Mouse (Mus musculus) G1E-ER4 (cell line): ENCODE results near the gene Fat1. TPM values are rescaled to one million over a fixed set of nuclear protein-coding genes. Genes with fewer than 3 reads are reported as not detected.

Source experiments
- GATA1 ChIP-seq: IDR thresholded peaks from one replicate; pipeline ENCODE4 v1.8.0; 2012; ENCODE audit warnings: low read length, inconsistent platforms
- polyA plus RNA-seq: library from polyadenylated mRNA; stranded (reverse); fragments of >175 nt; gene quantifications from 2 replicates; pipeline ENCODE4 v1.2.3, GENCODE M21; 2012

The Fat1 gene
- polyA plus RNA-seq, 1 experiment, result not detected

DNA sequence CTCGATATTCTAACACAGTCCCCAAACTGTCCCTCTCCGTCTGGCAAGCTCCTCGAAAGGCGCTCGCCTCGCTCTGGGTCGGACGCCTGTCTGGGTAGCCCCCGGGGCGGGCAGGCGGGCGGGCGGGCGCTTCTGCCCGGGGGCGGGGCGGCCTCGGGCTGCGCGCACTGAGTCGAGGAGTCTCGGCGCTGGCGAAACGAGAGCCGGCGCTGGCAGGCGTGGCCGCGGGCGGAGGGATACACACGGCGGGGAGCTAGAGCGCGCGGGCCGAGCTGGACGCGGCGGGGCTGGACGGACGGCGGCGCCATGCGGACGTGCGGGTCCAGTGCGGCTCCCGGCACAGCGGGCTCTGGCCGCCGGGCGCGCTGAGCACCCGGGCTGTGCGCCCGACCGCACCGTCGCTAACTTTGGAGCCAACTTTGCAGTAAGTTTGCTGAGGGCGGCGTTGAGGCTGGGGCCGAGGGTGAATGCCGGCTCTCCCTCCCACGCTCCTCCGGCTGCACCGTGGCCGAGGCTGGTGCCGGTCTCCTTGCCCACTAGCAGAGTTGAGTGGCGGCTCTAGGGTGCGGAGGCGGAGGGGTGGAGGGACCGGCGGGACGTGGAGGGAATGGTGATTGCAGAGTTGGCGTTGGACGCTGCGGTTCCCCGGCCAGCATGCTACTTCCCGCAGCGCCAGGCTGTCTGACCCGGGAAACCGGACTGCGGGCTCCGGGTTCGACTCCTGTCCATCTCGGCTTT lies 2.8 kb downstream of the Fat1 start:
- TF ChIP-seq GATA1, result no peak

DNA sequence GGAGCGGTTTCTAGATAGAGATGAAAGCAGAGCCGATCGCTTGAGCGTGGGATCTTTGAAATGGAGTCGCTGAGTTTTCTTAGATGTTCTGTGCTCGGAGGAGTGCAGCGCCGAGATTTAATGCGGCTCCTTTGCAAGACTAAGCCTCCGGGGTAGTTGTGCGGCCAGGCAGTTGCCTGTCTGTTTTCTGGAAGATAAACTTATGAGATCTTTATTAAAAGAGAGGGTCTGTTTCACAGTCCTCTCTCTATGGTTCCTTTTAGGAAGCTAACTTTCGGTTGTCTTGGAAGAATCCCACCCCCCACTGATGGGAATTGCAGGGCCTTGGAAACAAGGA lies 3.4 kb downstream of the Fat1 start:
- no peak for TF ChIP-seq GATA1

DNA sequence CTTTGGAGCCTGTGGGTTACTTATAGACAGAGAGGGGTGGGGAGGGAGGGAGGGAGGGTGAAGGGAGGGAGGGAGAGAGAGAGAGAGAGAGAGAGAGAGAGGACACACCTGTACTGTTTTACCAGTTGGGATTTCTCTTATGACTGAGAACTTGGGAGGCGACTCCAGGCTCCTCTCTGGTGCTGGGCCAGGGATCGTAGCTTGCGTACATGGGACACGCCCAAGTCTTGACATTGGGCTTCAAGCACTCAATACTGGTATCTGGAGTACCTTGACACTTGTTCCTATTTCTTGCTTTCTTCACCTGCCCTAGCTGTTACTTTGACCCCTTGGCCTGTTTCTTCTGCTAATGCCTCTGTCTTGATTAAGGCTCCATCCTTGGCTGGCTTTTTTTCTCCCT lies 10.3 kb downstream of the Fat1 start:
- no peak for TF ChIP-seq GATA1

DNA sequence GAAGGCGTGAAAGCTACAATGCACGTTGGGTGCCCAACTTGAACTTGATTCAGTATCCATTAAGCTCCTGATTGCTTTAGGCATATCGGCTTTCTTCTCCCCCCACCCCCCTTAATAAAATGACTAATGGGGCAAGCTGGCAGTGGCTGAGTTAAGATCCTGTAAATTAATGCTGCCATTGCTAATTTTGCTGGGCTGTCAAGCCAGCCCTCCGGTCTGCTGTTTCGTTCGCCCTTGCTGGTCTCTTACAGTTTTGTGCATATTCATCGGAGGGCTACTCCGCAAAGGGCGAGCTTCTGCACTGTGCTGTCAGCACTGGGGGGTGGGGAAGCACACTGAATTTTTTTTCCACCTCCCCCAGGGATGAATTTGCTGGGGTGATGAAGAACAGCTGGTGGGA lies 13.3 kb downstream of the Fat1 start:
- no peak for TF ChIP-seq GATA1

DNA sequence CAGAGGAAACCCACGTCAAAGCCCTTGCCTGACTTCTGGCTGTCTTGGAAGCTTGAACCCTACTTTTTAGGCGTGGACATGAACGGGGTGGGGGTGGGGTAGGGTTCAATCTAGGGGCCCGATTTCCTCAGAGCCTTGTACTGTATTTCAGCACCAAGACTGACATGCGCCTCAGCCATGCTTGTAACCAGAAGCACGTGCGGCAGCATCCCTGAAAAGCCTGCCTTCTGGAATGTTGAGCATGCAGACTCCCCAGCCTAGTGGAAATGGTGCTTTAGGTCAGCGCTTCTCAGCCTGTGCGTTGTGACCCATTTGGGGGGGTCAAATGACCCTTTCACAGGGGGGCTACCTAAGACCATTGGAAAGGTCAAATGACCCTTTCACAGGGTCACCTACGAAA lies 25.2 kb downstream of the Fat1 start:
- TF ChIP-seq GATA1, result no peak

DNA sequence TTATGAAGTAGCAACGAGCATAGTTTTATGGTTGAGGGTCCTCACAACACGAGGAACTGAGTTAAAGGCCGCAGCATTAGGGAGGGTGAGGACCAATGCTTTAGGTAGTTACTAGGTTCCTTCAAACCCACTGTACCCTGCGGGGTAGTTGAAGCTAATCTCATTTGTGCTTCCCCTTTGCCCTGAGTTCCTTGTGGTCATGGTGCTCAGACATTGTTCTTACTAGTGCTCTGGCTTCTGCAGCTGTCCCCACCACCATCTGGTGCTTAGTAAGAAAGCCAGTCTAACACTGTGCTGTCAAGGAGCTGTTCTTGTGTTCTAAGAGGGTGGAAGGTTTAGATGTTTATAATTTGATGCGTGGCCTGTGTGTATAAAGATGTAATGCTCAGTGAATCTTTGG lies 25.7 kb downstream of the Fat1 start:
- no peak for TF ChIP-seq GATA1

DNA sequence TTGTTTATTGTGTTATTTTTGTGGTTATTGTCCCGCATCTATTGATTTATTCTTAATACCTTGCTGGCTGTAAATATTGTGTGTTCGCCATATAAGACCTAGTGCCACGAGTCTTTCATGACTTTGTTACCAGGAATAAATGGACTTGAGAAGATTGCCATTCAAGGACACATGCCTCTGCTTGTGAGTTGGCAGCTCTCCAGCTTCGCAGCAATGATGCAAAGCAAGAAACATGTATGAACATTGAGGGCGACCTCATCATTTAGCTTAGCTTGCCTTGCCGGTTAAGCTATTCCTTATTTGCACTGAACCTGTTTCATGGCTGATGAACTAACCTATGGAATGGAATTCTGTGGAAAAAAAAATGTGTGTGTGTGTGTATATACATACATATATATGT lies 26.2 kb downstream of the Fat1 start:
- no peak for TF ChIP-seq GATA1

DNA sequence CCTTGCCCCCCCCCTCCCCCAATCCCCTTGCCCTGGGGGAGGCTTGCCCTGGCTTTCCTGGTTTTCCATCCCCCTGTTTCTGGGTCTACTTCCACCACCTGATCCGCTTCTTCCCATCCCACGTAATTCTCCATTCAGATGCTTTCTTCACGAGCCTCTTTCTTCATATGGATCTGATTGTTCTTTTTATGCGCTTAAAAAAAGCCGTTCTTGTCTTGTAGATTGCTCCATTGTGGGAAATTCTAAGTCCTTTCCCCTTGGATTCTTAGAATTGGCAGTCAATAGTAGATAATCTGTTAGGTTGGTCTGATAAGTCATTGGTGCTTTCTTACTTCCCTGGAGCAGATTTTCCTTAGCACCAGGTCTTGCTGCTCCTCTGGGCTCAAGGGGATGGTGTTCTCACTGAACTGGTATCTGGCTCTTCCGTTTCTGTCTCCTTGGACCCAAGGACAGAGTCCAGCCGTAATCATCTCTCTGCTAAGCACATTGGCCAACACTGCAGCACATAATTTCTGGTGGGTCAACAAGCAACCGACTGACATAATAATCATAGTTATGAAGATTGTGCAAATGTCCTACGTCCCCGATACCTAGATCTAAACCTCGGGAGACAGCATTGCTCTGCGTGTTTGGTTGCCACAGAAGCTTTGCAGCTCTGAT lies 27.5 kb downstream of the Fat1 start:
- no peak for TF ChIP-seq GATA1

DNA sequence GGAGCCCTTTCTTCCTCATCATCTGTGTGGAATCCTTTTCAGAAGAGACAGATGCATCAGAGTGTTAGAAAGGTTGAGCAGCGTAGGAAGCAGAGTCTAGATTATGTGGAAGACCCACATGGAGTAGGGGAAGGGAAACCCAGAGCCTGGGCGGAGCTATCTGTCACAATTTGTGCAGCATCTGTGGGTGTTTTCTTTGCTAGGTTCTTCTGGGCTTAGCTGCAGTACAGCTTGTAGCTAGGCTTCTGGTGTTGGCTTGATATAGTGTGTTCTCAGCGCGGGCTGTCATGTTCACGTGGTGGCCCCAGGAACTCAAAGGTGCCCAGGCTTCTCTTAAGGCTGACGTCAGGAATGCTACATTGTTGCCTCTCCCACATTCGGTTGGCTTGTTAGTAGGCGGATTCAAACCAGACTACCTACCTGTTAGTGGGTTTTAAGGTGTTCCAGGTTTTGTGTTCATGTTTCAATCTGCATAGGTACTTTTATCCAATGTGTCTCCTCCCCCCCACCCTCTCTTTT lies 32.3 kb downstream of the Fat1 start:
- TF ChIP-seq GATA1, result no peak

DNA sequence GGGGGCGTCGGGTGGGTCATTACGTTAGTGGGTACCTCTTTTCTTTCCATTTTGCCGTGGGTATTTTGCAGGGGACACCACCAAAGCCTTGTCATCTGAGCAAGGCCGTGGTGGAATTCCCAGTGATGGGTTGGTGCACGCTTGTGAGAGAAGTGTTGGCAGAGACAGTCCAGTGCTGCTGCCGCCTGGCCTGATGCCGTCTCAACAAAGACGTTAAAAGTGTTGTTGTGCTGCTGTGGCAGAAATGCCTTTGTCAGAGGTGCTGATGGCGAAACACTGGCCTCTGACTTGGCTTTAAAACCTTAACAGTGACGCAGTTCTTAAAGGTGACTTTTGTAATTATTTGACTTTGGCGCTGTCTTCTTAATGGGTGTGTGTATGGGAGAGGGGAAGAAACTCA lies 34.8 kb downstream of the Fat1 start:
- TF ChIP-seq GATA1, result no peak

DNA sequence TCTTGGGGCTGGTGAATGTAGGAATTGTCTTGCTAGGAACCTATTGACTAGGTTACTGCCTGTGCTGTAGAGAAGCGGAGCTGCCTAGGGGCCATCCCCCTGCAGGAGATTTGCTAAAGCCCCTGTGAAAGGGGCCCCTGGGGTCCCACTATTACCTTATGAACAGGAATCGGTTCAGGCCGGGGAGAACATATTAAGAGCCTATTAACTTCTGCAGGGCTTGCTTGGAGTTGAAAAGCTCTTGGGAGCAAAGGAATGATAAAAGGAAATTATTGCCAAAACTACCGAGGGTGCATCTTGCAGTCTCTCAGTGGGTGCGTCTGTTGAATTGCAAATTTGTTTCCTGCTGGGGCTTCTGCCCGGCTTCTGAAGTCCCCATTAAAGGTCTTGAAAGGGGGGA lies 36.1 kb downstream of the Fat1 start:
- no peak for TF ChIP-seq GATA1

DNA sequence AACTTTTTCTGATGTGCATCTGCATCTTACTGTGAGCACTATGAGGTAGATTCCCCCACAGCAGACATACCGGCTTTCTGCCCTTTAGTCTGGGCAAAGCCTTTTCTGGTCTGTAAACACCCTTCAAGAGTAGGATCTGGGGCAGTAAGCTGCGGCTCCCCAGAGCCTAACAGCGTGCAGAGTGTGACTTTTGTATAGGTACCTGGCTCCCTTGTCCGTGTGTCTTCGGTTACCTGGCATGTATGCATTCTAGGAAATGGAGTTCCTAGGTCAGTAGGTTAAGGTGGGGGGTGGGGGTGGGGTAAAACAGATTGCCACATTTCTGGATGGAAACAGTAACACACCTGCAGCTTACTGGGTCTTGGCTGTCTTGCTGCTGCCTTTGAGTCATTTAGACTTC lies 36.7 kb downstream of the Fat1 start:
- TF ChIP-seq GATA1, result no peak

DNA sequence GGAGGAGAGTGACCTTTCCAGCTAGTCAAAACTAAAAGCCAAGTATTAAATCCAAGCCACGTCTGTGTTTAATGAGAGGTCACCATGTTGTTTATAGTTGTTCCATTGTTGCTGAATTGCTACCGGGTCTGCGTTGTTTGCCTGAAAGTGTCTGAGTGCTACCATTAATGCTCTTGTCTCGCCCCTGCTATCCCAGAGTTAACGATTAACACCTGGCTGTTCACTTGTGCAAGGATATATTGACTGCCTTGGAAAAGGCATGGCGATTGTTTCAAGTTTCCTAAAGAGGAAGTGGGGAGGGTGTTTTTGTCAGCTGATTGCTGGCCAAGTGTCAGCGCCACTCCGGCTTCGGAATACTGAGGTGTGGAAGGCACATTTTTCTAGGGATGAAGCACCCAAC lies 39.9 kb downstream of the Fat1 start:
- no peak for TF ChIP-seq GATA1

DNA sequence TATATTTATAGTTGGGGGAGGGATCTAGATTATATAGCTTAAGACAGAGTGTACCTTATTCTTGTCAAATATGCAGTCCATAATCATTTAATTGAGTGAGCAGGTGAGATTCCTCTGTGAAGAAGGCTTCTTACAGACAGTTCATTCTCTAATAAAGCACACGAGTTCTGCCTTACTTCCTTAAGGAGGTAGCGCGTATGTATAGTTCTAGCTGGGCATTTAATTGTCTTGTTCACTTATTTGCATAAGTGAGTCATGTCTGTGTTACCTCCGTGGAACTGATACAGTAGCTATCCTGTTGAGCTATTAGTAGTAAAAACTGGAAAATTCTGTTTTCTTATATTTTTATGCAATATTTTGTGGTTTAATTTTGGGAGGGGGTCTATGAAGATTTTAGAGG lies 40.4 kb downstream of the Fat1 start:
- TF ChIP-seq GATA1, result no peak

DNA sequence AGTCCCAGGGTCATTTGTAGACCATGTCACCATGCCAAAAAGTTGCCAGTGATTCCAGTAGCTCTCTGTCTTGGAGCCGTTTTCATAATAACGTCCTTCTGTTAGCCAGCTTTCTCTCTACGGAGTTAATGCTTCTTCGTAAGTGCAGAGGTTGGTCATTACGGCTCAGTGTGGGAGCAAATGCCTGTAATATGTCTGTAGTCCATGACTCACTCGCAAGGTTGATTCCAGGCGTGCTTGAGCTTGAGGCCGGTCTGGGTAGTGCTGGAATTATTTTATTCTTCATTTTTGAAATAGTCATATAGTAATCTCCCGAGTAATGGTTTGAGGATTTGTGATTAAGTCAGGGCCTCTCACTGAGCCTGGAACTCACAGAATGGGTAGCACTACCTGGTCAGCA lies 43.4 kb downstream of the Fat1 start:
- no peak for TF ChIP-seq GATA1

DNA sequence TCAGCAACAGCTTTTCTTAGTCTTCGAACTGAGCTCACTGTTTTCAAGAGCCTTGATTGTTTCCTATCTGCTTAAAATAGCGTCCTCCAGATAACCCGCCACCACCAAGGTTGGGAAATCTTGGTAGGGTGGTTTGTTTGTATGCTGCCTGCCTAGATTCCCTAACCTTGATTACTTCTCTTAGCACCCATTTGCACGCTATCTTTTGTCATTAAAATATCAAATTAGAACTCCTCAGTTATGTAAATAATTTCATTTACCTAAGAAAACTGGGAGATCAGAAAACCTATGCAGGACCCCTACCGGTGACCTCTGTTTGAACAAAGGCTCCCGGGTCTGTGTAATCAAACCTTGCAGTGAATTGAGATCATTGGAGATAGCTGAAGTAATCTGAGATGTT lies 44.0 kb downstream of the Fat1 start:
- no peak for TF ChIP-seq GATA1

DNA sequence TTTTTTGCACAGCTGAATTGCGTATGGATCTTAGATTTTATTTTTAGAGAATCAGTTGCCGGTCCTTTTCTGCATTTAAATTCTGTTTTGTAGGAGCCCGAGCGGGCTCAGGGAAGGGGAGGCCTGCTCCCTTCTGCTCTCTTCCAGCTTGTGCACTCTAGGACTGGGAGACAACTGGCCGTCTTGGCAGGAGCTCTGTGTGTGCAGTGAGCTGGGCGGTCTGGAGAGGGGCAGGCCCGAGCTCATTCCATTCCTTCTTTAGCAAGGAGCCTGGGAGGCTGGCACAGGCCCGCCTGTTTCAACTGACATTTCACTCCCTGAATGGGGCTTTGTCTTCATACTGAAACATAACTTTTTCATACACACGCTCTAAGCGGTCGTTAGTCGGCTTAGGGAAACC lies 44.8 kb downstream of the Fat1 start:
- no peak for TF ChIP-seq GATA1
